Mouse (Mus musculus) CH12.LX (cell line): ENCODE measurements around the gene Safb.

Experiments used
- CTCF ChIP-seq, 2 experiments: IDR thresholded peaks in 1 of 2; conservative IDR thresholded peaks in 1 of 2; 2 replicates each; pipeline ENCODE4 v1.5.1; 2011 to 2012; ENCODE audit warnings: low read depth in 2 of 2, low read length in 2 of 2, improper control_type of control experiment in 1 of 2, inconsistent platforms in 1 of 2, mild to moderate bottlenecking in 1 of 2, moderate library complexity in 1 of 2
- EP300 ChIP-seq: IDR thresholded peaks from 2 replicates; pipeline ENCODE4 v1.6.1; 2011; ENCODE audit warnings: low read length, improper control_type of control experiment
- JUND ChIP-seq: conservative IDR thresholded peaks from 2 replicates; pipeline ENCODE4 v1.6.1; 2011; ENCODE audit warnings: low read depth, low read length, improper control_type of control experiment

DNA sequence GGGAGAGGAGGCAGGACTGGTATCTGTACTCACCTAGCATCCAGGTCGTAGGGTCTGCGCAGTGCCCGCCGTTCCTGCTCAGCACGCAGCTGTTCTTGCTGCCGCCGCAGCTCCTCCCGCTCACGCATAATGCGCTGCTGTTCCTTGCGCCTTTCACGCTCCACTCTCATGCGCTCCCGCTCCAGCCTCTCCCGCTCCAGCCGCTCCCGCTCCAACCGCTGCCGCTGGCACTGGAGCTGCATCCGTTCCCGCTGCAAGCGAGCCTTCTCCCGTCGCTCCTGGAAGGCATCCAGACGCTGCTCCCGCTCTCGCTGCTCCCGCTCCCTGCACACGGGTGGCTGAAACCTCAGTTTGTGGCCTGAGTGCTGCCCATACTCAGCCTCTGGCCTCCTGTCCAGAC lies 18.3 kb upstream of the Safb start:
- no peak for TF ChIP-seq EP300
- TF ChIP-seq JUND = no peak
- TF ChIP-seq CTCF (conservative IDR thresholded peaks at IDR 0.05 in 1 of 2, IDR thresholded peaks at IDR 0.05 in 1 of 2; ENCODE audit: low read depth in 2 of 2, low read length in 2 of 2) = no peak
